Mouse (Mus musculus): Measurements from ENCODE around the gene Srgap2.

Srgap2 gene

GRCm38 (mm10) chr1:131239576-131240193 is 287.5 kb downstream of the Srgap2 start:
- DNase-seq, result peak; percentile 58

- peak; percentile 75 for DNase-seq
These were observed 288.2 kb downstream of the Srgap2 start for GRCm38 (mm10) chr1:131238931-131239381.

GRCm38 (mm10) chr1:131236077-131236476 is 291.1 kb downstream of the Srgap2 start:
- DNase-seq, result no peak
